Mouse (Mus musculus) adrenal gland (tissue): Measurements from ENCODE around the gene Ubxn6.
"Not testable (repeated sequence)": the region's sequence is repeated elsewhere in the genome, so short reads cannot be mapped to it uniquely, and the experiment has no call there.

Experiments used
- intact Hi-C: fragments of 180-260 bp; cut with DNase I; formaldehyde crosslinking; loops from one replicate; pipeline ENCODE4 v1.15.1; 2025
- long read RNA-seq, 2 experiments: library from polyadenylated mRNA; unstranded; transcript quantifications; one replicate each; pipeline ENCODE4 v2.0.0; 2020; ENCODE audit warnings: borderline replicate concordance in 1 of 2; ENCODE audit not compliant: insufficient replicate concordance in 1 of 2

Ubxn6 gene
- long read RNA-seq, experiment 1, transcript Ubxn6-201 (11 exons, 2,949 nt), result major isoform, 100 of 117 reads
- long read RNA-seq, experiment 1, transcript Ubxn6-205 (6 exons, 1,079 nt), result minor isoform, 7 of 117 reads
- long read RNA-seq, experiment 1, partial matches to known transcripts, result 7 of 117 reads
- long read RNA-seq, experiment 1, other reads (novel, unspliced or antisense), result 2 of 117 reads
- long read RNA-seq, experiment 2, transcript Ubxn6-205 (6 exons, 1,079 nt), result minor isoform, 9 of 111 reads
- long read RNA-seq, experiment 2, transcript Ubxn6-201 (11 exons, 2,949 nt), result major isoform, 90 of 111 reads
- long read RNA-seq, experiment 2, partial matches to known transcripts, result 3 of 111 reads
- long read RNA-seq, experiment 2, other reads (novel, unspliced or antisense), result 9 of 111 reads

GRCm38 (mm10) chr17:56074827-56075208 is at the start of gene Ubxn6:
Gene Ubxn6, minus strand, starts transcription at chr17:56075028.
- intact Hi-C loops, result no loop called here

- intact Hi-C loops, result no loop called here
These were observed 49.0 kb upstream of the Ubxn6 start for GRCm38 (mm10) chr17:56123681-56124340.

GRCm38 (mm10) chr17:56123161-56123560 is 48.3 kb upstream of the Ubxn6 start:
- intact Hi-C loops, result no loop called here

GRCm38 (mm10) chr17:56121826-56122225 is 47.0 kb upstream of the Ubxn6 start, which contains the start of gene Lrg1:
Gene Lrg1, minus strand, starts transcription at chr17:56122001.
- intact Hi-C loops, result no loop called here

GRCm38 (mm10) chr17:56119981-56120880 is 45.4 kb upstream of the Ubxn6 start:
- intact Hi-C loops, result no loop called here

- intact Hi-C loops, result no loop called here
These were observed 44.6 kb upstream of the Ubxn6 start for GRCm38 (mm10) chr17:56119431-56119830.

GRCm38 (mm10) chr17:56117251-56117710 is 42.5 kb upstream of the Ubxn6 start, which contains the start of gene Plin5:
Gene Plin5, minus strand, starts transcription at chr17:56117596.
- intact Hi-C loops, result no loop called here

GRCm38 (mm10) chr17:56116193-56116592 is 41.4 kb upstream of the Ubxn6 start:
- intact Hi-C loops, result no loop called here

- intact Hi-C loops, result no loop called here
These were observed 37.9 kb upstream of the Ubxn6 start for GRCm38 (mm10) chr17:56112743-56113142.

GRCm38 (mm10) chr17:56111864-56112263 is 37.0 kb upstream of the Ubxn6 start:
- intact Hi-C loops, result no loop called here

- intact Hi-C loops, result no loop called here
These were observed 36.2 kb upstream of the Ubxn6 start for GRCm38 (mm10) chr17:56111021-56111420.

GRCm38 (mm10) chr17:56110571-56110970 is 35.7 kb upstream of the Ubxn6 start:
- intact Hi-C loops, result no loop called here

- intact Hi-C loops, result no loop called here
These were observed 34.6 kb upstream of the Ubxn6 start, which contains the start of gene Plin4 for GRCm38 (mm10) chr17:56109219-56110051. Gene Plin4, minus strand, starts transcription at chr17:56109803.

GRCm38 (mm10) chr17:56108334-56109044 is 33.7 kb upstream of the Ubxn6 start:
- intact Hi-C loops, result no loop called here

- intact Hi-C loops, result no loop called here
These were observed 32.9 kb upstream of the Ubxn6 start for GRCm38 (mm10) chr17:56107736-56108135.

GRCm38 (mm10) chr17:56106981-56107380 is 32.2 kb upstream of the Ubxn6 start:
- intact Hi-C loops, result no loop called here

- intact Hi-C loops, result not testable (repeated sequence)
These were observed 31.6 kb upstream of the Ubxn6 start for GRCm38 (mm10) chr17:56106436-56106835.

- intact Hi-C loops, result not testable (repeated sequence)
These were observed 30.0 kb upstream of the Ubxn6 start for GRCm38 (mm10) chr17:56104821-56105220.

GRCm38 (mm10) chr17:56103465-56104285 is 28.8 kb upstream of the Ubxn6 start:
- intact Hi-C loops, result no loop called here
